Mouse (Mus musculus) erythroid progenitor cell, adult 5-6 weeks (primary cell): Measurements from ENCODE around the gene Mdm4. TPM values are rescaled to one million over a fixed set of nuclear protein-coding genes. Genes with fewer than 3 reads are reported as not detected.
"Not testable (repeated sequence)": the region's sequence is repeated elsewhere in the genome, so short reads cannot be mapped to it uniquely, and the experiment has no call there.

ENCODE experiments used
- ATAC-seq: replicated peaks from 2 replicates; pipeline ENCODE4 v1.8.0; 2016; ENCODE audit warnings: moderate number of reproducible peaks, mild to moderate bottlenecking, moderate TSS enrichment, inconsistent platforms; ENCODE audit not compliant: poor library complexity, low FRiP score, severe bottlenecking
- total RNA-seq, 2 experiments: library from RNA; stranded (forward) in 1 of 2; stranded (reverse) in 1 of 2; fragments of 150-400 nt in 1 of 2; fragments of 186-747, 209-891 nt in 1 of 2; gene quantifications; 2 replicates each; pipeline versions ENCODE4 v1.2.3 to v1.2.4; 2015 to 2017; ENCODE audit warnings: low replicate concordance in 2 of 2

Mdm4 gene
- total RNA-seq, 2 experiments from 2014 or later: 118 to 163 TPM

DNA sequence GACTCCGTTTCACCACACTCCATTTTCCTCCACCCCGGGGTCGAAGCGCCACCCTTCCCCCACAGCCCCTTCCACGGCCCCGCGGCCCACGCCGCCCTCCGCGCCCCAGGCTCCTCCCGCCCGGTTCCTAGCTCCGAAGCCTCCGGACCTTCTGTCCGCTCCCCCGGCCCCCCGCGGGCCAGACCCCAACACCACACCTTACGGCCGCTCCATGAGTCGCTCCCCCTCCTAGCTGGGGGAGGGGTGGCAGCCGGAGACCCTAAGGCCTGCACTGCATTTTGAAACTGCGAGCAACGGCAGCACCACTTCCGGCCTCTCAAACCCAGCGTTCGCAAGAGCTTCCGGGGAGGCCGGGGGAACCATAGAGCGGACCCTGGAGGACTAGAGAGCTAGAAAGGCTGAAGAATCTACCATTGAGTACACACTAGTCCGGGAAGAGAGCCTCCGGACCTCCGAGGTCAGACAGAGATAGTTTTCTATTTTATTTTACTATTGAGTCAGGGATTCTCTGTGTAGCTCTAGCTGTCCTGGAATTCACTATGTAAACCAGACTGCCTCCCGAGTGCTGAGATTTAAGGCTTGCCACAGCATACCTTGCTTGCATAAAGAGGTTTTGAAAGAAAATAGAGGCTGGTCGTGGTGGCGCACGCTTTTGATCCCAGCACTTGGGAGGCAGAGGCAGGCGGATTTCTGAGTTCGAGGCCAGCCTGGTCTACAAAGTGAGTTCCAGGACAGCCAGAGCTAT lies 5.1 kb downstream of the Mdm4 start:
- peak; percentile 98 for ATAC-seq

- no peak for ATAC-seq
Measured at GRCm38 (mm10) chr1:133024426-133024825, 5.9 kb downstream of the Mdm4 start.

DNA sequence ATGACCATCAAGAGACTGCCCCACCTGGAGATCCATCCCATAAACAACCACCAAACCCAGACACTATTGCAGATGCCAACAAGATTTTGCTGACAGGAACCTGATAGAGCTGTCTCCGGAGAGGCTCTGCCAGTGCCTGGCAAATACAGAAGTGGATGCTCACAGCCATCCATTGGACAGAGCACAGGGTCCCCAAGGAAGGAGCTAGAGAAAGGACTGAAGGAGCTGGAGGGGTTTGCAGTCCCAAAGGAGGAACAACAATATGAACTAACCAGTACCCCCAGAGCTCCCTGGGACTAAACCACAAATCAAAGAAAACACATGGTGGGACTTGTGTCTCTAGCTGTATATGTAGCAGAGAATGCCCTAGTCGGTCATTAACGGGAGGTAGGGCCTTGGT lies 6.6 kb downstream of the Mdm4 start:
- ATAC-seq: not testable (repeated sequence)

GRCm38 (mm10) chr1:133021971-133022370 lies 8.4 kb downstream of the Mdm4 start:
- ATAC-seq: not testable (repeated sequence)

DNA sequence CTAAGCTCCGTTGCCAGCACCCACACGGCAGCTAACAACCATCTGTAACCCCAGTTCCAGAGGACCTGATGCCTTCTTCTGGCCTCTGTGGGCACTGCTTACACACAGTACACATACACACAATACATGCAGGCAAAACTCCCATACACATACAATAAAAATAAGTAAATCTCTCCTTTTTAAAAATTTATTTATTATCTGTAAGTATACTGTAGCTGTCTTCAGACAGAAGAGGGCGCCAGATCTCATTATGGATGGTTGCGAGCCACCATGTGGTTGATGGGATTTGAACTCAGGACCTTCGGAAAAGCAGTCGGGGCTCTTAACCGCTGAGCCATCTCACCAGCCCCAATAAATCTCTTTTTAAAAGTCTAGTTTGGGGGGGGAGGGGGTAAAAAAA lies 9.0 kb downstream of the Mdm4 start:
- ATAC-seq: no peak

- ATAC-seq: no peak
Measured at GRCm38 (mm10) chr1:133020137-133020894, 10.0 kb downstream of the Mdm4 start.

GRCm38 (mm10) chr1:133019312-133019711 lies 11.0 kb downstream of the Mdm4 start:
- no peak for ATAC-seq

DNA sequence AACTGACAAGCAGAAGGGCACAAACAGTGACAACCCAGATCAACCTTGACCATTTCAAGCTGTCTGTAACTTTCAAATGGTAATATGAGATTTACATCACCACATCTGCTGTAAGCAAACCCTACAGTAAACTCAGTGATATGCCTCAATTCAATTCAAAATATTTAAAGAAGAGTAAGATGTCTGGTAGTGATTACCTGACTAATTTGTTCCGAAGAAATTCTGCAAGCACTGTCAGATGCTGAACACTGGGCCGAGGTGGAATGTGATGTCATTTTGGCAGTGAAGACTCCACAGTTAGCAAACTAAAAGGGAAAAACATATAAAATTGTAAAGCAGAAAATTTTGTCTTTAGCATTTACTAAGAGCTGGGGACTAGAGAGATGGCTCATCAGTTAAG lies 11.8 kb downstream of the Mdm4 start:
- ATAC-seq: no peak

DNA sequence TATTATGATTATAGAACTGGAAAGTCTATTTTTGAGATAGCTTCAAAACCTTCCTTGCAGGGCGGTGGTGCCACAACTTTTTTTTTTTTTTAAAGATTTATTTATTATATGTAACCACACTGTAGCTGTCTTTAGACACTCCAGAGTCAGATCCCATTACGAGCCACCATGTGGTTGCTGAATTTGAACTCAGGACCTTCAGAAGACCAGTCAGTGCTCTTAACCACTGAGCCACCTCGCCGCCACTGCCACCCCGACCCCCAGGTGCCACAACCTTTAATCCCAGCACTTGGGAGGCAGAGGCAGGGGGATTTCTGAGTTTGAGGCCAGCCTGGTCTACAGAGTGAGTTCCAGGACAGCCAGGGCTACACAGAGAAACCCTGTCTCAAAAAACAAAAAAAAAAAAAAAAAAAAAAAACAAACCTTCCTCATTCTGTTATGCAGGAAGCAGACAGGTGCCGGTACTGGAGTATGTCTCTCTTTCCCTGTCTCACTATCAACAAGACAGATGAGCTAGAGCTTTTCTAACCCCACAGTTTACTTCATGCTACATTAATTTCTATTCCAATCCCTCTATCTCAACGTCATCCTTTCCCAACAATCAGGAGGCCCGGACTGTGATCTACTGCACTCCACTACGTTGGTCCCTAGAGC lies 13.5 kb downstream of the Mdm4 start:
- no peak for ATAC-seq

DNA sequence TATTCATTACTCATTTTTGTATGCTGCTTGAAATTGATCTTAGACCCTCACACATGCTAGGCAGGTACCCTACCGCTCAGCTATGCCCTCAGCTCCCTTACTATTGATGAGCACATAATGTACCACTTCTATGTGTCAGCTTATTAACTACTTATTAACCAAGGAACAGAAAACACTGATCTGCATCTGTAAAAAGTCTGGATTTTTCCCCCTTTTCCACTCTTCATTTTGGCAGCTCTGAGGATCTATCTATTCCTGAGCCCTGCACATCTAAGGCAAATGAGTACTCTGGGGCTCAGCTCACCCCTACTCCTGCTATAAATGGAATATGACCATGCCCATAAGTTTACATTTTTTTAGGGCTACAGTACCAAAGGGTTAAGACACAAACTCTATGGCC lies 16.2 kb downstream of the Mdm4 start:
- no peak for ATAC-seq

GRCm38 (mm10) chr1:133013331-133013730 lies 17.0 kb downstream of the Mdm4 start:
- no peak for ATAC-seq

DNA sequence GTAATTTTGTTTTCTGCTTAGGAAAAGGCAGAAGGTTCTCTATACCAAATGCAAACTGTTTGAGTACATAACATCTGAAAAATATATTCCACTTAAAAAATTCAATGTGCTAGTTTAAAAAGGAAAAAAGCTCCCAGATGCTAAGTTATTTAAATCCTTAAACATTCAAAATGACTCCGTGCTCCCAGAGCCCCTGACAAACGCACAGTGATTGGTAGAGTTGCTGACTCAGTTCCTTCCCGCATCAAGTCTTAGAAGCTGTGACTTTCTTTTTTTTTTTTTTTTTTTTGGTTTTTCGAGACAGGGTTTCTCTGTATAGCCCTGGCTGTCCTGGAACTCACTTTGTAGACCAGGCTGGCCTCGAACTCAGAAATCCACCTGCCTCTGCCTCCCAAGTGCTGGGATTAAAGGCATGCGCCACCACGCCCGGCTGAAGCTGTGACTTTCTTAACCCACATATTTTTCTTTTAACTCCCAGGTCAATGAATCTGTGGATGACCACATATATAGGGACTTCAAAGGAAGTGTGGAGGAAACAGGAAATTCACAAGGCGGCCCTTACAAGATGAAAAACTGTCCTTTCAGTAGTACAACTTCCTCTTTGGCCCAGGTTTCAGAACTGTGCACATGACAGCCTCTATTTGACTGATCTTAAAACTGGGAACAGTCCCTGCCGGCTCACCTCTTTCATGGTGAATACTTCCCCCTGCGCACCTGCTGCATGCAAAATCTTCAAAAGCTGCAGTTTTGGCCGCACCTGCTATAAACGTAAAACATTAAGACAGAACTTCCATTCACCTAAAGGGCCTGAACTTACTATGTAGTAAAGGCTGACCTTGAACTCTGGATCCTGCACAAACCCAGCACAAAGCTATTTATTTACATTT lies 18.2 kb downstream of the Mdm4 start:
- no peak for ATAC-seq

DNA sequence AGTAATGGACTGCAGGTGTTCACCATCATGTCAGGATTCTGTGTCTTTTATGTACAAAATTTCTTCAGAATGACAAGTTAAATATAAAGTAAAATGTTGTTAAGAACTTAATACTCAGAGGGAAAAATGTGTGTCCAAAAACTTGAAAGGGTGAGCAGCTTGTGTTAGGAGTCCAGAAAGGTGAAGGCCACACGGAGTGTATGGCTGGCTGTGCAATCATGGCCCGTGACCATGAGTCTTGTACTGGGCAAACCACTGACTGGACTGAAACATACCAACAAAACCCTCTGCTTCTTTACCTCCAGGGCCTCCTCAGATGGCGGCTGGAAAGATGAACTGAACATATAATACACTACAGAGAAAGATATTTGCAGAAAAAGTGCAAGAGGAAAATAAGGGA lies 23.8 kb downstream of the Mdm4 start:
- ATAC-seq: no peak

- no peak for ATAC-seq
Measured at GRCm38 (mm10) chr1:133000347-133000746, 30.0 kb downstream of the Mdm4 start.

DNA sequence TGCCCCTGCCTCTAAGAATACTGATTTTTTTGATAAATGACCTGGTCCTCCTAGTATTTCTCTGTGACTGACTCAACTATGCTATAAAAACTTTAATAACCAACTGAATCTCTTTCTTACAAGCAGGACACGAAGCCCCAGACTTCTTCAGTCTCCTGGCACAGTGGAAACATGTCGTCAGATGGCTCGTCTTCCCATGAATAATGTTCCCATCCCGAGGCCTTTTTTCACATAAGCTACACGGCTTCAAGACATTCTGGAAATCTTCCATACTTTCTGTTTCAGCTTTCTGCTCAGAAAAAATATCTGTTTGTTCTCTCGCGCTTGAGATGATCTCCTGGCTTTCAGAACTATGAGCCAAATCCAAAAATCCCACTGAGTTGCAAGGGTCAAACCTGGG lies 38.8 kb downstream of the Mdm4 start:
- ATAC-seq: no peak

DNA sequence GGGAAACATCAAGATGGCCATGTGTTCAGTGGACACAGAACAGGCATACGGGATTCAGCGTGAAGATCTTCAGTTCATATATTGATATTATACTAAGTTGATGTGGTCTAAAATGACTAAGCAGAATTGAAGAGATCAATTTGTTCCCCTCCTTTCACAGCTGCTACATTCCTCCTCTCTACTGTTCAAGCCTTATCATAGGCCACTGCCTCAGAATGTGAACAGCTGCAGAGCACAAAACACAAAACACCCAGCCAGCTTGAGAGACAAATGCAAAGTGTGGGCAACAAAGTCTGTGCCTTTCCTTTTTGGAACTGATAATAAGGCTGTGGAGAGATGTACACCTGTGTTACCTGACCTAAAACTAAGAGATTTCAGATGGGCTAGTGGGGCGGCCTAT lies 39.6 kb downstream of the Mdm4 start:
- ATAC-seq: no peak

DNA sequence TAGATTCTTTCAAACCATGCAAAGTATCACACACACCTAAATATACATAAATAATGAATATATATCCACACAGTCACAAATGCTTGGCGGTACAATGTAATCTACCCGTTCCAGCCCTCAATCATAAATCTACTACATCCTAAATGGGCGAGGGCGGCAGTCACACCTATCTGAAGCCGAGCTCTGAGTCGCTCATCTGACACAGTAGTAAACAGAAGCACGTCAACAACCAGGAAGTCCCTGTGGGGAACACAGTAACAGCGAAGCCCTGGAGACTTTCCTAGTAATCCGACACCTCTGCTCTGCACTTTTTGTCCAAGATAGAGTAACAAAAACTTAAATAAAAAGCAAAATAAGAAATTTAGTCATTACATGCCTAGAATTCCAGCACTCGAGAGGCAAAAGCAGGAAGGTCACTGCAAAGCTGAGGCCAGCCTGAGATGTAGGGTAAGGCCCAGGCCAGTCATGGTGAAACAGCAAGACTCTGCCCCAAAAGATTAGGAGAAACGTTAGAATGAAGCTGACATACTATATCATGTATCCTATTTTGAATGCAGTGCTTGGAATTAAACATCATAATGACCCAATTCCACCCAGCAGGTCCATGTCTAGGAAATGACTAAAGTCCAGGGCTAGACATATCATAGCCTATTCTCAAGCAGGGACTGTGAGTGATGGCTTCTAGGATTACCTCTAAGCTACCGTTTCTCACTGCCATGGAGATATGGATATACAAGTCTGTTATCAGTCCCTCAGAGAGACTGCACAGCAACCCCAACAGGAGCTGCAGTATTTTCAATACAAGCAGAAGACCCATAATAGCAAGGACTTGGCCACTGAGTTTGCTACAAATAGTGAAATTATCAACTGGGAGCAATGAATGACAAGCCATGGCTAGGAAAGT lies 41.6 kb downstream of the Mdm4 start:
- ATAC-seq: peak; percentile 47; the same call in 1 of the 2 replicates

DNA sequence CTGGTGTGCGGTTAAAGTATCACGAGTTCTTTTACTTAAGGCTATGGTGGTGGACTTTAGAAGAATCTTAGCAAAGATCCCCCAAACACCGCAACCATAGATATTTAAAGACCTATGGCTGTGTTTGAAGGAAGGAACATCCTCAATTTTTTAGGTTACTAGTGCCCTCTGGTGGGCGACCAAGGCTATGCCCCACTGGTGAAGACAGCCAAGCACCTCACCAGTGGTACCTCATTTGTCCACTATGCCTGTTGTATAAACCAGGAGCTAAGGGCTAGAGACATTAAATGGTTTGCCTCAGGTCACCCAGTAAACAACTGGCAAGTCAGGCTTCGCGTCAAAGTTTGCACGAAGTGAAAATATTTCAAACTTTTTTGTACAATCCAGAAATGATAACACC lies 47.6 kb downstream of the Mdm4 start:
- 0 out of 2 replicates have a peak, but pooled peaks have one; percentile 45 for ATAC-seq

GRCm38 (mm10) chr1:132981232-132981631 lies 49.1 kb downstream of the Mdm4 start:
- ATAC-seq: no peak
